Mouse (Mus musculus): ENCODE measurements around the gene Tmem191c.
"Not testable (repeated sequence)": the region's sequence is repeated elsewhere in the genome, so short reads cannot be mapped to it uniquely, and the experiment has no call there.

DNA sequence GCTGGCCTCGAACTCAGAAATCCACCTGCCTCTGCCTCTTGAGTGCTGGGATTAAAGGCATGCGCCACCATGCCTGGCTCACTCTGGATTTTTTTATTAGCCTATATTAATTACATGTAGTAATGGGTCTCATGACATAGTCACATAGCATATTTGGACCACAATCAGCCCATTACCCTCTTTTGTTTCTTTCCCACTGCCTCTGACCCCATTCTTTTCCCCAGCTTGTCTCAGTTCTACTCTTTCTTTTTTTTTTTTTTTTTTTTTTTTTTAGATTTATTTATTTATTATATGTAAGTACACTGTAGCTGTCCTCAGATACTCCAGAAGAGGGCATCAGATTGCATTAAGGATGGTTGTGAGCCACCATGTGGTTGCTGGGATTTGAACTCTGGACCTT lies 44.4 kb upstream of the Tmem191c start:
- not testable (repeated sequence) for TF ChIP-seq POLR2A (IDR thresholded peaks at IDR 0.05; ENCODE audit: low read depth, low read length); CTCF (IDR thresholded peaks at IDR 0.05; ENCODE audit: extremely low read depth, insufficient read length, insufficient replicate concordance, low read depth, low read length)

Measured in small intestine, adult 2 months (tissue).